Mouse (Mus musculus) kidney, embryonic 14.5 days (tissue): Measurements from ENCODE around the gene Tdrd6. TPM values are rescaled to one million over a fixed set of nuclear protein-coding genes. Genes with fewer than 3 reads are reported as not detected.

Source experiments
- ATAC-seq: fragments of 200-750 bp; cut with Nextera tagmentation; 2 replicates; pipeline ENCODE4 v1.8.0; 2017; ENCODE audit warnings: moderate number of reproducible peaks, mild to moderate bottlenecking, moderate TSS enrichment, moderate library complexity; ENCODE audit not compliant: low FRiP score, low TSS enrichment
- H3K27ac ChIP-seq: fragments of 300-500 bp; sonication (generic); 2 replicates; pipeline ENCODE4 v1.5.1; 2014; ENCODE audit warnings: low read depth, mild to moderate bottlenecking, low read length, moderate library complexity, mixed read lengths
- H3K27me3 ChIP-seq: fragments of 300-500 bp; sonication (generic); 2 replicates; pipeline ENCODE4 v1.6.1; 2014; ENCODE audit warnings: mild to moderate bottlenecking, low read length; ENCODE audit not compliant: control insufficient read depth, insufficient read depth
- H3K36me3 ChIP-seq: fragments of 300-500 bp; sonication (generic); 2 replicates; pipeline ENCODE4 v1.6.1; 2014; ENCODE audit warnings: low read length, mixed read lengths; ENCODE audit not compliant: control insufficient read depth, insufficient read depth
- H3K4me1 ChIP-seq: fragments of 300-500 bp; sonication (generic); 2 replicates; pipeline ENCODE4 v1.6.1; 2014; ENCODE audit warnings: low read length, mixed read lengths; ENCODE audit not compliant: control insufficient read depth, insufficient read depth
- H3K4me2 ChIP-seq: fragments of 300-500 bp; sonication (generic); replicated peaks from 2 replicates; pipeline ENCODE4 v1.6.1; 2014; ENCODE audit warnings: low read depth, mild to moderate bottlenecking, low read length
- H3K4me3 ChIP-seq: fragments of 300-500 bp; sonication (generic); 2 replicates; pipeline ENCODE4 v1.5.1; 2014; ENCODE audit warnings: mild to moderate bottlenecking, low read length
- H3K9ac ChIP-seq: fragments of 300-500 bp; sonication (generic); 2 replicates; pipeline ENCODE4 v1.6.1; 2014; ENCODE audit warnings: low read depth, mild to moderate bottlenecking, low read length, moderate library complexity
- H3K9me3 ChIP-seq: fragments of 300-500 bp; sonication (generic); 2 replicates; pipeline ENCODE4 v1.6.1; 2016; ENCODE audit warnings: low read length; ENCODE audit not compliant: control insufficient read depth
- WGBS: fragments of 180-500 bp; shearing (Covaris S2); extraction: QIAGEN DNeasy Blood & Tissue Kit; methylation state at CpG from one replicate; pipeline ENCODE4 v1.1.7; 2014; 5-methylcytosine and 5-hydroxymethylcytosine counted together
- polyA plus RNA-seq: library from polyadenylated mRNA; unstranded; fragments of >200 nt; fragmentation: Nextera tagmentation; extraction: Ambion mirVana; gene quantifications from 2 replicates; pipeline ENCODE4 v1.2.1, GENCODE M21; 2014

Gene Tdrd6
- polyA plus RNA-seq, 1 experiment from 2014 or later: not detected

GRCm38 (mm10) chr17:43567992-43568888, 61.9 kb downstream of the Tdrd6 start, which contains the start of gene Pla2g7:
Gene Pla2g7 (plus strand): TSS chr17:43568098.
- peak; percentile 98 for ATAC-seq
- Histone ChIP-seq H3K4me3 (peak within 1 kb of the TSS; percentile 52), H3K9ac (peak within 1 kb of the TSS; percentile 49), H3K9me3 (no peaks in the 10 kb centered on the region), H3K4me1 (no peaks in the 10 kb centered on the region; the same call in 1 of the 2 replicates), H3K4me2 (peak within 1 kb of the TSS; percentile 74), H3K27me3 (no peaks in the 10 kb centered on the region), H3K36me3 (no peaks in the 10 kb centered on the region), H3K27ac (peak within 1 kb of the TSS; percentile 87)
- under 1% methylated on average over 34 of the region's 34 CpGs for WGBS

GRCm38 (mm10) chr17:43567593-43567991, 62.5 kb downstream of the Tdrd6 start:
- WGBS: 10% methylated on average over 12 of the region's 12 CpGs
- Histone ChIP-seq H3K9ac (peak overlapping the region; percentile 49), H3K9me3 (no peaks in the 10 kb centered on the region), H3K27ac (peak overlapping the region; percentile 87), H3K27me3 (no peaks in the 10 kb centered on the region), H3K4me1 (no peaks in the 10 kb centered on the region; the same call in 1 of the 2 replicates), H3K36me3 (no peaks in the 10 kb centered on the region), H3K4me3 (peak overlapping the region; percentile 52), H3K4me2 (peak overlapping the region; percentile 74)
- peak; percentile 8; the same call in 1 of the 2 replicates for ATAC-seq

Other genes starting within 250 kb of the Tdrd6 start
- 6.0 and 12.8 TPM in 2 replicates for gene Mep1a, start 127.5 kb downstream of the Tdrd6 start, polyA plus RNA-seq
- gene Ankrd66, start 86.7 kb downstream of the Tdrd6 start, polyA plus RNA-seq: 0.39 and 0.60 TPM in 2 replicates
- 73.1 and 75.2 TPM in 2 replicates for gene Pla2g7, start 62.2 kb downstream of the Tdrd6 start, polyA plus RNA-seq
- gene Slc25a27, start 36.9 kb upstream of the Tdrd6 start, polyA plus RNA-seq: 12.6 and 12.7 TPM in 2 replicates
- 11.8 and 20.3 TPM in 2 replicates for gene Cyp39a1, start 37.1 kb upstream of the Tdrd6 start, polyA plus RNA-seq
- gene Rcan2, start 171.1 kb upstream of the Tdrd6 start, polyA plus RNA-seq: 1.9 and 3.0 TPM in 2 replicates